Mouse (Mus musculus) ES-E14 (cell line): ENCODE results near the gene Gm20662. TPM values are rescaled to one million over a fixed set of nuclear protein-coding genes. Genes with fewer than 3 reads are reported as not detected.
A peak's percentile ranks its signal among the peaks of the same experiment; 100 is the strongest.

ENCODE experiments used
- DNase-seq: peaks from one replicate; pipeline ENCODE4 v3.0.0-alpha.2; 2013; ENCODE audit warnings: low read depth, low spot score
- H3K27ac ChIP-seq: 2 replicates; pipeline ENCODE4 v1.5.1; 2012; ENCODE audit warnings: low read depth, mild to moderate bottlenecking, low read length, moderate library complexity, mixed read lengths; ENCODE audit not compliant: poor library complexity, insufficient read depth, severe bottlenecking
- H3K36me3 ChIP-seq: 2 replicates; pipeline ENCODE4 v1.6.1; 2012; ENCODE audit warnings: mild to moderate bottlenecking, low read length, moderate library complexity, mixed read lengths; ENCODE audit not compliant: control insufficient read depth, poor library complexity, insufficient read depth, severe bottlenecking
- H3K4me1 ChIP-seq, 2 experiments: fragments of 150-350 bp in 1 of 2; sonication (generic) in 1 of 2; 2 replicates each; pipeline ENCODE4 v1.6.1; 2012; ENCODE audit warnings: low read length in 2 of 2, mild to moderate bottlenecking in 1 of 2, mixed read lengths in 1 of 2; ENCODE audit not compliant: control insufficient read depth in 2 of 2, insufficient read depth in 2 of 2, poor library complexity in 1 of 2
- H3K4me3 ChIP-seq, 2 experiments: fragments of 150-350 bp in 1 of 2; sonication (generic) in 1 of 2; 2 replicates each; pipeline ENCODE4 v1.5.1; 2012; ENCODE audit warnings: low read length in 2 of 2, low read depth in 1 of 2, mild to moderate bottlenecking in 1 of 2, mixed read lengths in 1 of 2; ENCODE audit not compliant: insufficient read depth in 1 of 2, poor library complexity in 1 of 2, severe bottlenecking in 1 of 2
- H3K9ac ChIP-seq: 2 replicates; pipeline ENCODE4 v1.6.1; 2012; ENCODE audit warnings: low read depth, mild to moderate bottlenecking, low read length, mixed read lengths; ENCODE audit not compliant: poor library complexity, insufficient read depth, severe bottlenecking
- H3K9me3 ChIP-seq: fragments of 150-350 bp; sonication (generic); 2 replicates; pipeline ENCODE4 v1.6.1; 2012; ENCODE audit warnings: low read depth, mild to moderate bottlenecking, low read length; ENCODE audit not compliant: control insufficient read depth, insufficient read depth
- CHD2 ChIP-seq: IDR thresholded peaks from 2 replicates; pipeline ENCODE4 v1.6.1; 2014; ENCODE audit warnings: mild to moderate bottlenecking, low read depth, low read length, inconsistent platforms
- HCFC1 ChIP-seq: IDR thresholded peaks from 2 replicates; pipeline ENCODE4 v1.6.1; 2012; ENCODE audit warnings: low read length, inconsistent platforms, borderline replicate concordance; ENCODE audit not compliant: insufficient read depth
- MAFK ChIP-seq: IDR thresholded peaks from 2 replicates; pipeline ENCODE4 v1.6.1; 2014; ENCODE audit warnings: mild to moderate bottlenecking, low read depth, low read length, inconsistent platforms; ENCODE audit not compliant: insufficient read depth
- ZC3H11A ChIP-seq: IDR thresholded peaks from 2 replicates; pipeline ENCODE4 v1.6.1; 2012; ENCODE audit warnings: low read depth, mild to moderate bottlenecking, inconsistent platforms, low read length, borderline replicate concordance
- ZNF384 ChIP-seq: IDR thresholded peaks from 2 replicates; pipeline ENCODE4 v1.6.1; 2012; ENCODE audit warnings: low read depth, low read length, inconsistent platforms
- in situ Hi-C, 2 experiments: fragments of 600-800 bp; cut with MboI; formaldehyde crosslinking; loops; one replicate each; pipeline ENCODE4 v1.15.1; 2025; ENCODE audit warnings: low sequenced_read_pairs in 2 of 2, inconsistent platforms in 1 of 2; ENCODE audit not compliant: unreplicated experiment in 2 of 2
- total RNA-seq: library from RNA; depleted of rRNA; stranded (reverse); fragments of 300-350 nt; gene quantifications from 2 replicates; pipeline ENCODE4 v1.2.3, GENCODE M21; 2012

Gene Gm20662
- total RNA-seq, 1 experiment, result 0.45 TPM

DNA sequence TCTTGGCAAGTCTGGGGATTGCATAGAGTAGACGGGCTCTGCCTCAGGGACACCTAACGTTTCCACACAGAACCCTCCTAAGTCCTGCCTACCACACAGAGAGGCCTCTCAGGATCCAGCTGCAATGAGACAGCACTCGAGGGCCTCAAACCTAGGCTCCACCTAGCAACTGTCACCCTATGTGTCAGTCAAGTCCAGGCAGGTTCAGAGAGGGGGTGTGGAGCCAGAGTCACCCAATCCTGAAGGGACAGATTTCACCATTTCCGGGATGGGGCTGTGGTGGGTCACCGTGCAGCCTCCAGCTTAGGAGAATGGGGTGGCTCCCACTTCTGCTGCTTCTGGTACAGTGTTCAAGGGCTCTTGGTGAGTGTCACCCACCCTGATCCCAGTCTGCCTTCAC is 84.0 kb downstream of the Gm20662 start, which contains the start of gene Mst1:
TSS of gene Mst1 (plus strand) at position 269 of the 400 bp plus-strand sequence.
- Histone ChIP-seq H3K9ac (peak within 1 kb of the TSS; percentile 35), H3K4me3 (peak within 1 kb of the TSS; percentile 84 to 87; a peak in 3 of 4 replicates), H3K9me3 (no peaks in the 10 kb centered on the region), H3K27ac (no peak within 1 kb of the TSS), H3K4me1 (peaks cover 0 to 7% of the 10 kb centered on the region in 2 experiments; a peak in 1 of 4 replicates), H3K36me3 (peaks cover 11% of the 10 kb centered on the region)
- TF ChIP-seq ZNF384, result no peak
- no peak for TF ChIP-seq HCFC1
- TF ChIP-seq CHD2, result no peak
- no peak for TF ChIP-seq ZC3H11A
- no peak for TF ChIP-seq MAFK
- DNase-seq, result no peak
- in situ Hi-C loops, result no loop called here

GRCm38 (mm10) chr9:108082549-108082948 is 86.4 kb downstream of the Gm20662 start:
- peaks cover 32% of the 10 kb centered on the region for H3K36me3 ChIP-seq
- no peak for TF ChIP-seq ZC3H11A
- TF ChIP-seq MAFK, result no peak
- no peaks in the 10 kb centered on the region for H3K9me3 ChIP-seq
- peak overlapping the region; percentile 58 to 65 for H3K4me3 ChIP-seq
- H3K9ac ChIP-seq, result peak overlapping the region; percentile 50
- no peak for DNase-seq
- H3K4me1 ChIP-seq, result peaks cover 0 to 7% of the 10 kb centered on the region in 2 experiments; a peak in 1 of 4 replicates
- in situ Hi-C loops, result no loop called here
- H3K27ac ChIP-seq, result no peak overlapping the region

- peaks cover 0 to 7% of the 10 kb centered on the region in 2 experiments; a peak in 1 of 4 replicates for H3K4me1 ChIP-seq
- no peaks in the 10 kb centered on the region for H3K9me3 ChIP-seq
- H3K27ac ChIP-seq, result no peak within 1 kb of the TSS
- TF ChIP-seq MAFK (no peak), CHD2 (no peak), ZNF384 (no peak), HCFC1 (no peak), ZC3H11A (no peak)
- in situ Hi-C loops, result no loop called here
- H3K36me3 ChIP-seq, result peaks cover 37% of the 10 kb centered on the region
- H3K4me3 ChIP-seq, result peak within 1 kb of the TSS; percentile 58 to 65
- no peak for DNase-seq
- H3K9ac ChIP-seq, result peak within 1 kb of the TSS; percentile 50
These were observed 86.9 kb downstream of the Gm20662 start, which contains the start of gene Rnf123 for GRCm38 (mm10) chr9:108082988-108083431. Rnf123 (minus strand) TSS chr9:108083346.

GRCm38 (mm10) chr9:108083561-108083960 is 87.4 kb downstream of the Gm20662 start:
- no peak for DNase-seq
- Histone ChIP-seq H3K4me1 (peaks cover 0 to 7% of the 10 kb centered on the region in 2 experiments; a peak in 1 of 4 replicates), H3K27ac (no peak overlapping the region), H3K9ac (no peak overlapping the region), H3K4me3 (no peak overlapping the region), H3K9me3 (no peaks in the 10 kb centered on the region), H3K36me3 (peaks cover 39% of the 10 kb centered on the region)
- in situ Hi-C loops, result no loop called here
- TF ChIP-seq ZNF384 (no peak), MAFK (no peak), ZC3H11A (no peak), HCFC1 (no peak), CHD2 (no peak)

DNA sequence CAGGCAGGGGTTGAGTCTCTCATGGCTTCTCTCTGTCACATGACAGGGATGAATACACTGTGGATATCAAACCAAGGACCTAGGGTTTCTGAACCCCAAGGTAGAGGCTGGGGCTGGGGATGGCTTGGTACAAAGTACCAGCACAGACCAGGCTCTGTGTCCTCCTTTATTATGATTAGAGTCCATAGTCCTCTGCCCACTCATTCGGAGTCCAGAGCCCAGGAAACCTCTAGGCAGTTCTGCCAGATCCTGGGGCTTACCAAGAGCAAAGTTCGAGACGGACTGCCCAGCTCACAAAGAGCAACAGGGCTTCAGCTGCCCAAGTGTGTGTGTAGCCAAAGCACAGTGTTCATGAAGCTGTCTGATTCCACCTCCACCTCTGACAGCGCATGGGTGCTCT is 89.1 kb downstream of the Gm20662 start:
- no peak for DNase-seq

More for the DNA sequence above, 89.1 kb downstream of the Gm20662 start:
- Histone ChIP-seq H3K9me3 (no peaks in the 10 kb centered on the region), H3K4me1 (peaks cover 0 to 4% of the 10 kb centered on the region in 2 experiments; a peak in 1 of 4 replicates), H3K4me3 (no peak overlapping the region), H3K9ac (no peak overlapping the region), H3K36me3 (peaks cover 53% of the 10 kb centered on the region), H3K27ac (no peak overlapping the region)
- TF ChIP-seq CHD2 (no peak), ZNF384 (no peak), ZC3H11A (no peak), HCFC1 (no peak), MAFK (no peak)
- in situ Hi-C loops, result no loop called here
